Mouse (Mus musculus) heart, postnatal 25 days (tissue): ENCODE measurements at regions not wholly inside any gene's neighbourhood (a gene's known extent, or its start where the extent isn't known, plus 50 kb on each side); places are given as distances from the start of the nearest gene placed in this dataset.

Source experiments
- DNase-seq: peaks from one replicate; pipeline ENCODE4 v3.0.0; 2022; ENCODE audit warnings: low spot score
- intact Hi-C: fragments of 180-260 bp; cut with DNase I; formaldehyde crosslinking; loops from one replicate; pipeline ENCODE4 v1.15.1; 2025

DNA sequence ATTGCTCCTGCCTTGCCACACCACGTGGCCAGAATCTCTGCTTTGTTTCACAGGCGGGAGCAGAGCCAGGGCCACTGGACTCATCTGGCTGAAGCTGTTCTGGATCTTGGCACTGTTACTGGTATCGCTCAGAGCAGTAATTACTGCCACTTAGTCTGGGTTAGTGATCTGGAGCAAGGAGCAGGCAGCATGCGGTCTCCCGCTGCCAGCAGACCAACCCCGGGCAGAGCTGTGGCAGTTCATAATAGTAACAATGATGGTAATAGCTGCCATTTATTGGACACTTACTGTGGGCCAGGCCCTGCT is 217.3 kb upstream of the 4930535I16Rik start:
- peak; percentile 6 for DNase-seq

DNA sequence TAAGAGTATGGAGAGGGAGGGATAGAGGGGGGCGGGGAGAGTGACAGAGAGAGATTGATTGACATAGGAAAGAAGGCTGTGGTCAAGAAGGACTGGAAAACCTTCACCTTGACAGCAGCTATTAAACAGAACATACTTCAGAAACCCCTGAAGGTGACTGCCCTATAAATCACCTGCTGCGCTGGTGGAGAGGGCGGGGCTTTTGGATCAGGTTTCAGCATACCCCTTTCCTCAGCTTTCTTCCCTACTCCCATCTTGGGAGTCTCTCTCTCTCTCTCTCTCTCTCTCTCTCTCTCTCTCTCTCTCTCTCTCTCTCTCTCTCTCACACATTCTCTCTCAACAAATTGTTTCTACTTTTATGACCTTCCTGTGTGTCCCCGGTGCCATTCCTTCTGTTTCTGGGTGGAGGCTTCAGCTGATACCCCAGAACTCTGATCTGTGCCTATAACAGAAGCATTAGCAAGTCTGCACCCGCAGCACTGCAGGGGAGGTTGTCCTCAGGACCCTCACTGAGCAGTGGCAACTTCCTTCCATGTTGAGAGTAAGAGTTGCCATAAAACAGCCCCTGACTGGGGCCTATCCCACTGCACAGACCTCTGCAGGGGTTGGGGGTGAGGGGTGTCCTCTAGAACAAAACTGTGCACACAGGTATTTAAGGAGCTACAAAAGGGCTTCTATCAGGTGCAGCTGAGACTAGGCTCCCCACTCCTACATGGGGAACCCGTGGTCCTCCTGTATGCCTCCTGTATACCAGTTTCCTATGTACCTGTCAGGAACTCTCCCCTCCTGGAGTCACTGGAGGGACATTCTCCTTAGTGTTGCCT is 216.7 kb upstream of the 4930535I16Rik start:
- intact Hi-C loops, result no loop called here
- no peak for DNase-seq

More for the DNA sequence above, 217.3 kb upstream of the 4930535I16Rik start:
- intact Hi-C loops, result no loop called here

DNA sequence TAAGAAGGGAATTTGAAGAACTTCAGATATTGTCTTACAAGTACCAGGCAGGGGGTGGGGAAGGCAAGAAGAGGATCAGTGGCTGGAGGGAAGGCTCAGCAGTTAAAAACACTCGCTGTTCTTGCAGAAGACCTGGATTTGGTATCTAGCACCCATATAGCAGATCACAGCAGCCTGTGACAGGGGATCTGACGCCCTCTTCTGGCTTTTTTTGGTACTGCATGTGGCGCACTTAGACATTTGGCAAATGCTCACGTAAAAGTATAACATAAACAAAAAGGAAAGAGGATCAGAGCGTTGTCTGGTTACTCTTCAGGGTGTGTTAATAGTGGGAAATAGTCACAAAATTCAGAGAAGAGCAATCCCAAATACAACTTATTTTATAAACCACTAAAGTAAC is 213.1 kb upstream of the 4930535I16Rik start:
- DNase-seq, result no peak
- intact Hi-C loops, result no loop called here

DNA sequence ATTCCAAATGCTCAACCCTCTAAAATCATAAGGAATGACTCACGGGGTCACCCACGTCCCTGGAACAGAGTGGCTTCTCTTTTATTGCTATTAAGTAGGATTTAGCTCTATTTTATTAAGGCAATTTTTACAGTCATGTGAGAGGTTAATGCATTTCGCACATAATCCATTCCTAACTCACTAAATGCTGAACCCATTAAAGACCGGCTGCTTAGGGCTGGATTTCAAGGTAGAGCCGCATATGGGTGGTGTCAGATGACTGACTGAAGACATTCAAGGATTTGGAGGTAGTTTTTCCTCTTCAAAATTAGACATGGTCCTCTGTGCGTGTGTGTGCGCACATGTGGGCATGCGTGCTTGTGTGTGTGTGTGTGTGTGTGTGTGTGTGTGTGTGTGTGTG is 208.4 kb upstream of the 4930535I16Rik start:
- no peak for DNase-seq
- intact Hi-C loops, result no loop called here

DNA sequence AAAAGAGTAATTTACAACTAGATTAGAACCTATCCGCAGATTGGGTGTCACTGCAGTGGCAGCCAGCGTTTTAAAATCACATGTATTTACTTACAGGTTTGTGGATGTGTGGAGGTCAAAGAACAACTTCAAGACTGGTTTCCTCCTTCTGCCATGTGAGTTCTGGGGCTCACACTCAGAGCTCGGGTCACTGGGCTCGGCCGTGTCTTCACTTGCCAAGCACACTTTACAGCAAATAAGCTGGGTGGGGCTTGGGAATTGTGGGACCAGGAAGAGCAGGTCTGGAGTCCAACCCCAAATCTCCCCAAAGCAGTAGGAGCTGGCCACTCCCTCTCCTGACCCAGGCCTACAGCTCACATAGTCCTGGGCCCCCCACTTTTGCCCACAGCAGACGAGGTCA is 202.5 kb upstream of the 4930535I16Rik start:
- DNase-seq, result no peak
- intact Hi-C loops, result no loop called here

DNA sequence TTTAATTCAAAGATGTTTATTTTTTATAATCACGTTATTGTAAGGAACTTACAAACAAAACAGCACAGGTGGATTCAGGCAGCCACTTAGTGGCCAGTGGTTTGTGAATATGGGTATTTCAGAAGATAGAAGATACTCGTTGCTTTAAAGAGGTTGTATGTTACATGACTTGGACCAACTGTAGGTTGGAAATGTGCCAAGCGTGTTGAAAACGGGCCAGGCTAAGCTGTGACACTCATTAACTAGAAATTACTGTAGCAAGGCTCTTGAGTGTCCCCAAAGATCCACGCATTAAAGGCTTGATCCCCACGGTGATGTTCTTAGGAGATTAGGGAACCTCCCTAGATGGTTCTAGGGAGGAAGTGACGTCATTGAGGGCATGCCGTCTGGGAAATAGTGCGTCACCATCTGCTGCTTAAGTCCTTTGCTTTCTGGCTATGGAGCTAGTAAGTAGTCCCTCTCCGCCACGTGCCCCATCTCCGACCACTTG is 196.1 kb upstream of the 4930535I16Rik start:
- no peak for DNase-seq
- intact Hi-C loops, result no loop called here

DNA sequence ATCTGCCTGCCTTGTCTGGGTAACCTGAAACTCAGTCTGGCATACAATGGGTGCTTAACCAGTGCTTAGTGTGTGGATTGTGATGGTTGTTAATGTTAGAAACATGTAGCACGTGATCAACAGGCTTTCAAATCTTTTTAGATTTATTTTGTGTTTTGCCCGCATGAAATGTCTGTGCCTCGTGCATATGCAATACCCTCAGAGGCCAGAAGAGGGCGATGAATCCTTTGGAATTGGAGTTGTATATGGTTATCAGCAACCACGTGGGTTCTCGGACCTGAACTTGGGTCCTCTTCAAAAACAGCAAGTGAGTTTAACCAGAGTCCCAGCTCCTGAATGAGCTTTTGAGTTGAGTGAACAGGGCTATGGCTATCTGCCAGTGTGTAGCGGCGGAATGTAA is 192.9 kb upstream of the 4930535I16Rik start:
- no peak for DNase-seq
- intact Hi-C loops, result no loop called here

DNA sequence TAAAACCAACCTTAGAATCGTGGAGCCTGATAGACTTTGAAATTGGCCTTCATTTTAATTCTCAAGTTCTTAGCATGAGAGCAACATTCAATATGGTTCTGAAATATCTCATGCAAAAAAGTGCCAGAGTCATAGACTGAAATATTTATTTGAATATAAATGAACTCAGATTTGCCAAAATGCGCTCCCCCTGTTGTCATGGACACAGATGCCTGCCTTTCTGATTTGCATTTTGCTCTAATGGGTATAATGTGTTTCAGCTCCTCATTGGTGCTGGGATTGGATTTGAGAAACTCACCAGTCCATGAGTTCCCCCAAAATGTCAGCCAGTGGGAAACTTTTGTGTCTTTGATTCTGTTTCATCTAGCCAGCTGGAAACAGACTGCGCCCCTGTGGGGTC is 191.5 kb upstream of the 4930535I16Rik start:
- intact Hi-C loops, result no loop called here
- DNase-seq, result no peak

DNA sequence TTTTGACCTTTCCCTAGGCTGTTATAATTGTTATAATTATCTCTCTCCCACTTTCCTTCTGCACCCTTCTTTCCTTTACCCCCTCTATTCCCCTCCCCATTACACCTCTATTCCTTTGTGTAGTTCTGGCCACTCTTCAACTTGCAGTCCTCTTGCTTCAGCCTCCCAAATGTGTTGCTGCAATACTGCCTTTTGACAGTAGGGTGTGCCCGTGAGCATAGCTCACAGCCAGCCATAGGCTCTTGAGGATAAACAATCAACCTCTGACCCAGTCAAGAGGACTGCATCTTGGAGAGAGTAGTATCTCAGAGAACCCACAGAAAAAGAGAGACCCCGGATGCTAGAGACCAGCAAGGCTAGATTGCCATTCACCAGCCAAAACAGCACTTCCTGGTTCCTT is 184.9 kb upstream of the 4930535I16Rik start:
- intact Hi-C loops, result no loop called here
- DNase-seq, result no peak

DNA sequence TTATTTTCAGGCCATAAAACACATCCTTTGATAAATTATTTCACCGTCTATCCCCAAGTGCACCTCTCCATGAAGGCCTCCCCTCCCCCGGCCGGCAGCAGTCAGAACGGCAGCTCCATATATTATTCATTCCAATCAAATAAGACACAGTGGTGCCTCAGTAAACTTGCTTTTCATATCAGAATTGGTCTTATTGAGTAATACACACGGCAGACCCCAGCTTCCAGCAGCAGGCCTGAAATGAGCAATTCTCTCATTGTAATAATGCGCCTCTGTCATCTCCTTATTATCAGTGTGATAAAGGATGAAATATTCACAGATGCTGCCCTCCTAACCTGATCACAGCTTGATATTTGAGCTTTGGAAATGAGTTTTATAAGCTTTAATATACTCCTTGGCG is 169.0 kb upstream of the 4930535I16Rik start:
- DNase-seq, result no peak

DNA sequence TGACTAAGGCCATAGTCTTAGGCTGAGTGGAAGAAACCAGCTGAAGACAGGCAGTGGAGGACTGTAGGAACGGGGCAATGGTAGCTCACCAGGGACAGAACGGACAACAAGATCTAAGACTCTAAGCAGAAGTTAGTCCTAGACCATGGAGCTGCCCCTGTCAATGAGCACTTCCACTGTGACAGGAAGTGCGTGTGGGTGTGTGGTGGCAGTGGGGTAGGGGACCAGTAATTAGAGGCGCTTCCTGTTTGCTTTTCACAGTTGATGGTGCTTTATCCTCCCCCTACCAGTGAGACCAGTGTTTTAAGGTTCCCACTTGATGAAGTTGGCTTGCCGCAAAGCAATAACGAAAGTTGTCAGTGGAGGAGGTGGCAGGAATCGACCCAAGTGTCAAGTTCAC is 168.4 kb upstream of the 4930535I16Rik start:
- intact Hi-C loops, result no loop called here
- no peak for DNase-seq

More for the DNA sequence above, 169.0 kb upstream of the 4930535I16Rik start:
- intact Hi-C loops, result no loop called here

DNA sequence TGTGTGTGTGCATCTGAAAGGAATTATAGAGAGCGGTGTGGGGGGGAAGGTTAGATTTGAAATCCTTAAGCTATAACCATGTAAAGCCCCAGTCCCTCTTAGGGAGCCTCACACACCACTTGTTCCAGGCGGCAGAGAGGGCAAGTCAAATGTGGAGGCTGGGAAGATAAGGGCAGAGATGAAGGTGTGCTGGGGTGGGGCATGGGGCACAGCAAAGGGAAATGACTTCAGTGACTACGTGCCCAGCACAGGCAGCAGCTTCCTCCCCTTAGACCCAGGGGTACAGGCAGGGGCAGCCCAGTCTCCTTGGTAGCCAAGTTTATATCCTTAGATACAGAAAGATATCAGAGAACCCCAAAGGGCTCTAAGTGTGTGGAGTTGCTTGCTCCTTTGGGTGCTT is 161.8 kb upstream of the 4930535I16Rik start:
- intact Hi-C loops, result no loop called here

DNA sequence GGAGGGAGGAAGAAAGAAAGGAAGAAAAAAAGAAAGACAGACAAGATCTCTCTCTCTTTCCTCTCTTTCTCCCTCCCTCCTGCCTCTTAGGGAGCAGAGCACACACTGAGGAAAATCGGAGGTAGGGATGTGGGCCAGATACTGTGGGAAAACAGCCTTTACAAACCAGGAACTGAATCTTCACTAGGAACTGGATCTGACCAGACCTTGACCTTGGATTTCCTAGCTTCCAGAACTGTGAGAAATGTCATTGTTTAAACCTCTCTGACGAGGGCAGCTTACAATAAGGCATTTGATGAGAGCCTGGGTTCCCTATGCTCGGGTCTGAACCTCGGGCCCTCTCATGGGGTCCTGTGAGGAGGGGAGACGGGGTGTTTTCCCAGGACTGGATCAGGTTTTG is 157.7 kb upstream of the 4930535I16Rik start:
- no peak for DNase-seq
- intact Hi-C loops, result no loop called here

More for the DNA sequence above, 161.8 kb upstream of the 4930535I16Rik start:
- no peak for DNase-seq

DNA sequence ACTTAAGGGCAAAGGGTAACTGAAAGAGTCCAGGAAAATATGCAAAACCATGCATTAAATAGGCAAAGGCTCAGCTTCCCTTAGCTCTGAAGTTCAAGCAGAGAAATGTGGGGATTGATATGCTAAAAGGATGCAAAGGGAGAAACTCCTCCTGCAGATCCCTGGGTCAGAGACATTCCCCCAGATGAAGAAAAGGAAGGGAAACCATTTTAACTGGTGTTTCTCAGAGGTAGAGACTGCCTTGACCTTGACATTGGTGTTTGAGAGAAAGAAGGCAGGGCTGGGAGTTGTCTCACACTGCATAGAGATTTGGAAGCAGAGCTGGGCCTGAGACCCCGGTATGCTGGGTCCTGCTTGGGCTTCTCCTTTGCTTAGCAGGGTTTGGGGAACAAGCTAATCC is 155.8 kb upstream of the 4930535I16Rik start:
- intact Hi-C loops, result no loop called here
- DNase-seq, result no peak

DNA sequence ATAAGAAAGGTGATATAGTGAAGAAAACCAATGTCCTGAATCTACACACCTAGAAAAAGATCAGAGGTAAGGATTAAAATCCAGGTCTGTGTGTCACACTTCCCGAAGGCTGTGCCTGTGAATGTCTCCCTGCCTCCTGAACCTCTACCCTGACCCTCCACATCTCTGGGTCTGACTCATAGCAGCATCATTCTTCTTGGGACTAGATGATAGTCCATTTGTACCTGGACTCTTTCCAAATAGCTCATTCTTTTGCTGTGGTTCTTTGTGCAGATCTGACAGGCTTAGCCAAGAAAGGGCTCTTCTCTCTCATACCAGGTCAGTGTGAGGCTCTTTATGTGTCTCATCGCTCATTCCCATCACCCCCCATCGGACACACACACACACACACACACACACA is 146.8 kb upstream of the 4930535I16Rik start:
- no peak for DNase-seq
- intact Hi-C loops, result no loop called here

DNA sequence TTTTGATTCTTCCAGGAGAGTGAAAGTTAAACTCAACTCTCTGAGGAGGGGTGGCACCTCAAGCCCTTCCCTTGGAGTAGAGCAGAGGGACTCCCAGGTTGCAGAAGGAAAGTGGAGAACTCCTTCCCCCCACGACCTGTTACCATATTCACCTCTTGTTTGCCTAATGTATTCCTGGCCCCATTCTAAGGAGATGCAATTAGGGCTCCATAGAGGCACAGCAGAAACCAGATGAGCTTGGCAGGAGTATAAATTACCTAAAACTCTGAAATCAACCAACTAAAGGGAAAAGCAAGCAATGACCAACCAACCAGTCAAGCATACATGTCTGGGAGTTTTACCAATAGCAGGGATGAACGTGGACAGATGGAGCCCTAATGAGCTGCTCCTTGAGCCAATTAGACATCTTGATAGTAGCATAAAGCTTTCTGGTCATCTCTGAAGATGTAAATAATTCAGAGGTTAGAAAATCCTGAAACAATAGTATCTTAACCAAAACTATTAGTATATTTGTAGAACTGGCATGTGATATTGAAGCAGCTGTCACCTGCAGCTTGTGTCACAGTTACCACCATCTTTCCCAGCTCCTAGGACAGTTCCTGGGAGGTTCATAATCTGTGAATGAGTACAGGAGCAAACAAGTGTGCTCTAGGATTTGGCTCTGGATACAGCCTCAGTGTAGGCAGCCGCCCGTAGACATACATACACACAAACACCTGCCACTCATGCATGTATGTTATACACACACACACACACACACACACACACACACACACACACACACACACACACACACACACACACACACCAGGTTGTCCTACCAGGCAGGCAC is 145.7 kb upstream of the 4930535I16Rik start:
- intact Hi-C loops, result no loop called here
- no peak for DNase-seq

DNA sequence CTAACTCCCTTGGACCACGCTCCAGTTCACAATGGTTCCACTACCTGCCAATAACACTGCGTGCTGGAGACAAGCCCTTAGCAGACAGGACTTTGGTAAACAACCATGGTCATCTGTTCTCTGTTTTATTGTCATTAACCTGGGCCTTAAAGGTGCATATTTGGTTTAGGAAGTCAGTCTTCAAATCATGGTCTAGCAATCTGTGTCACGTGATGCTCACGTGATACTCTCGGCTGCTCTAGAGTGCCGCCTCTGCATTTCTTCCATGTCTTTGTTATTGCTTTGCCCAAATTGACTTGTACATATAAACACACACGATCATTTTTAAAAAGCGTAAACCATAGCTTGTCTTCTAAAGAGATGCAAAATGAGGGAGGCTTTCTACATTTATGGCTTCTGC is 139.8 kb upstream of the 4930535I16Rik start:
- no peak for DNase-seq
- intact Hi-C loops, result no loop called here

DNA sequence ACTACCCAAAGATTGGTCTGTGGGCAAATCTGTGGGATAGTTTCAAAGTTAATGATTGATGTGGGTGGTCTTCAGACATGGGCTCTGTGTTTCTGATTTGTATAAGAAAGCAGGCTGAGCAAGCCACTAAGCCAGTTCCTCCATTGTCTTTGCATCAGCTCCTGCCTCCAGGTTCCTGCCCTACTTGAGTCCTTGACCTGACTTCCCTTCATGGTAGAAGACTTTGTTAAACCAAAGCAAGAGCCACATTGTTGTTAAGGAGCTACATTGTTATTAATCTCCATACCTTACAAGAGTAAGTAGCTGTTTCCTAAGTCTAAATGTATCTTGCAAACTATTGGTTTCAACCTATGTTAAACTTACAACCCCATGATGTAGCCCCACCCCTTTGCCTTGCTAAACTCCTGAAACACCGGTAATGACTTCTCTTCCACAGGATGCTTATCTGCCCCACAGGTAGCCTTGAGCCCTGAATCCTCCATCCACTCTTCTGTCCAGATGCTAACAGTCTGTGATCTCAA is 136.5 kb upstream of the 4930535I16Rik start:
- DNase-seq, result no peak
- intact Hi-C loops, result no loop called here

DNA sequence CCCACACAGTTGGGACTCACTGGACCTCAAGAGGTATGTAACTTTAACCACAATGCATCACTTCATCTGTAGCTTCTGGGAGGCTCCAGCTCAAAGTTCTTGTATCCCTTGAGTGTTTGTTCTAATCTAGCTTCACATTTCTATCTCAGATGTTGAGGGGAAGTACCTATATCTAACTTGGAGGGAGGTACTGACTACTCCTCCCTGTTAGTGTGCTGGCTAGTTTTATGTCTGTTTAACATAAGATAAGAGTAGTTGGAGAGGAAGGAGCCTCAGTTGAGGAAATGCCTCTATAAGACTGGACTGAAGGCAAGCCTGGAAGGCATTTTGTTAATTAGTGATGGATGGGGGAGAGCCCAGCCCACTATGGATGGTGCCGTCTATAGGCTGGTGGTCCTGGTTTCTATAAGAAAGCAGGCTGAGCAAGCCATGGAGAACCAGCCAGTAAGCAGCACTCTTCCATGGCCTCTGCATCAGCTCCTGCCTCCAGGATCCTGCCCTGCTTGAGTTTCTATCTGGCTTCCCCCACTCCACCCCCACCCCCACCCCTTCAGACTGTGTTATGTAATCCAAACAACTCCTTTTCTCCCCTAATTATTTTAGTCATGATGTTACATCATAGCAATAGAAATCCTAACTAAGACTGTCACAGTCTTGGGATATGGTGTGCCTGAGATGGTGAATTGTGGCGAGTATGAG is 135.7 kb upstream of the 4930535I16Rik start:
- no peak for DNase-seq
- intact Hi-C loops, result no loop called here

DNA sequence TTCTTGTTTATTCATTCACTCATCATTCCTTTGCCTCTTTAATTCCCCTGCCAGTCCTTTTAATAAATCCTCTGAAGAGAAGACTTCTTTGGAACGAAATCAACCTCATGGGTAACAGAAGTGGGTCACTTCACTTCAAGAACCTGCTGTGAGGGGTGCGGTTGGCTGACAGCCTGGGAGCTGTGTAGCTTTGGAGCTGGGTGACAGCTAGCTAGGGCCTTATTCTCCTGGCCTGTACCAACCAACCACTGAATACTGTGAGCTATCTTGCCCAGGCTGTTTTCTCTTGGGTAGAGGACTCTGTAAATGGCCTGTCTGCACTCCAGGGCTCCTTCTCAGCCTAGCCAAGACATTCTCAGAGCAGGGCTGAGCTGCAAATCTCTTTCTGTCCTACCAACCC is 134.6 kb upstream of the 4930535I16Rik start:
- no peak for DNase-seq
- intact Hi-C loops, result no loop called here
